In the genomic region with DNA sequence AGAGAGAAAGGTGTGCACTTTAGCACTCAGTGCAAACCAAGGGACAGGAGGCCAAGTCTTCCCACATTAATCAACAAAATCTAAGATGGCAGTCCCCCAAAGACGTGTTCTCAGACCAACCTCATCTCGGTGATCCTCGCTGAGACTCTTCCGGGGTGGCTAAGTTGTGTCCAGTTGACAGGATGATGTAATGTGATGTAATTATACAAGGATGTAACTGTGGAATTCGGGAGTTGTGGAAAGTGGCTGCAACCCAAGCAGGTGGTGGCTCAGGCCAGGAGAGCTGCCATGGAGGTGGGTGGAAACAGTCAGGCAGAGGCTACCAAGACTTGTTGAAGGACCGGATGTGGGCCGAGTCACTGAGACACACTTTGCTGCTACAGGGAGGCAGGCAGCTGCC, we compare ENCODE assay signal across 26 mouse cellular contexts. TPM values are rescaled to one million over a fixed set of nuclear protein-coding genes. Genes with fewer than 3 reads are reported as not detected.
DNase-seq lines count a peak whose midpoint lies in the region; ATAC-seq and TF ChIP-seq lines count a peak whose summit lies in the region.
"Had no signal": no experiment of that assay in that cellular context is flagged by ENCODE, and none has a peak within 500 bp of the region (broad histone marks: within the 10 kb centered on the region; RNA-seq: fewer than 3 reads in every experiment).

No protein-coding gene starts in this region.

- WGBS in liver, postnatal 0 days (ENCODE audit: insufficient replicate concordance), result 72% methylated on average over 7 of the region's 7 CpGs
- 71% methylated on average over 7 of the region's 7 CpGs for WGBS in liver, embryonic 11.5 days
- WGBS in intestine, postnatal 0 days, result 88% methylated on average over 7 of the region's 7 CpGs

- H3K9ac ChIP-seq in liver, postnatal 0 days (replicated peaks), result no peak overlapping the region
- H3K9ac ChIP-seq in liver, embryonic 11.5 days (ENCODE audit: low read depth, low read length), result no peak overlapping the region
- H3K9ac ChIP-seq in intestine, postnatal 0 days (ENCODE audit: low read depth, low read length), result no peak overlapping the region

- H3K4me1 ChIP-seq in liver, postnatal 0 days (ENCODE audit: insufficient read depth), result peaks cover 8% of the 10 kb centered on the region
- H3K4me1 ChIP-seq in liver, embryonic 11.5 days (replicated peaks; ENCODE audit: control insufficient read depth, insufficient read depth, low read length), result no peaks in the 10 kb centered on the region
- H3K4me1 ChIP-seq in intestine, postnatal 0 days (replicated peaks; ENCODE audit: control insufficient read depth, insufficient read depth, low read length), result peaks cover 17% of the 10 kb centered on the region; the same call in 1 of the 2 replicates

- no peak for TF ChIP-seq POLR2A in myocyte (IDR thresholded peaks at IDR 0.05; ENCODE audit: insufficient read length, low read depth)

- no peak overlapping the region for H3K27ac ChIP-seq in liver, postnatal 0 days (ENCODE audit: low read depth)
- H3K27ac ChIP-seq in liver, embryonic 11.5 days (ENCODE audit: low read depth, low read length), result no peak overlapping the region
- H3K27ac ChIP-seq in intestine, postnatal 0 days (ENCODE audit: low read depth, low read length), result no peak overlapping the region

- H3K36me3 ChIP-seq in liver, postnatal 0 days (replicated peaks; ENCODE audit: insufficient read depth, low read length), result no peaks in the 10 kb centered on the region
- H3K36me3 ChIP-seq in liver, embryonic 11.5 days (ENCODE audit: control insufficient read depth, insufficient read depth, low read length), result no peaks in the 10 kb centered on the region
- H3K36me3 ChIP-seq in myocyte (ENCODE audit: control insufficient read depth, insufficient read depth), result no peaks in the 10 kb centered on the region
- H3K36me3 ChIP-seq in intestine, postnatal 0 days (ENCODE audit: control insufficient read depth, insufficient read depth), result no peaks in the 10 kb centered on the region
- H3K36me3 ChIP-seq: G1E had no signal

- no peak for DNase-seq in liver, postnatal 0 days
- no peak for DNase-seq in liver, embryonic 11.5 days (ENCODE audit: low spot score)
- DNase-seq in 3134 (ENCODE audit: extremely low read depth, insufficient read length, low spot score) (peak; percentile 15), 3T3-L1 (ENCODE audit: low read depth, low spot score) (peak; percentile 14)
- DNase-seq in kidney, adult 9 months, result no peak
- DNase-seq in right cerebral cortex, adult 2 months (ENCODE audit: low spot score in 2 of 2), result no peak
- DNase-seq: adrenal gland, adult 2 months; adrenal gland, adult 8-10 months; adrenal gland, postnatal 10 days; adrenal gland, postnatal 14 days; adrenal gland, postnatal 25 days; adrenal gland, postnatal 36 days; B cell, adult 2 months; cerebellum, adult 11 months; cerebellum, adult 11-12 months; cerebellum, adult 18-20 months; cerebellum, adult 2 months had no signal

- H3K79me2 ChIP-seq in myocyte (ENCODE audit: control insufficient read depth, insufficient read depth), result no peaks in the 10 kb centered on the region

- H3ac ChIP-seq in myocyte (ENCODE audit: control insufficient read depth, insufficient read length), result no peak overlapping the region

- H3K4me2 ChIP-seq in liver, postnatal 0 days (ENCODE audit: low read depth, low read length), result no peak overlapping the region
- H3K4me2 ChIP-seq in liver, embryonic 11.5 days, result no peak overlapping the region
- peak overlapping the region; percentile 36 for H3K4me2 ChIP-seq in myocyte (ENCODE audit: low read depth)
- no peak overlapping the region for H3K4me2 ChIP-seq in intestine, postnatal 0 days (replicated peaks; ENCODE audit: low read depth)

- H3K4me3 ChIP-seq in liver, postnatal 0 days (ENCODE audit: low read depth, low read length), result no peak overlapping the region
- H3K4me3 ChIP-seq in liver, embryonic 11.5 days (ENCODE audit: low read depth, low read length), result no peak overlapping the region
- H3K4me3 ChIP-seq in myocyte, result no peak overlapping the region
- no peak overlapping the region for H3K4me3 ChIP-seq in intestine, postnatal 0 days (ENCODE audit: low read depth, low read length)

- TF ChIP-seq EP300 in liver, postnatal 0 days (IDR thresholded peaks at IDR 0.05; ENCODE audit: low read depth), result no peak

- ATAC-seq in liver, postnatal 0 days, result peak; percentile 55
- no peak for ATAC-seq in liver, embryonic 11.5 days (replicated peaks; ENCODE audit: low FRiP score)
- ATAC-seq in intestine, postnatal 0 days, result no peak
- ATAC-seq: activated CD4-positive, CD25-positive, alpha-beta regulatory T cell, adult 4 months; CD4-positive, CD25-positive, alpha-beta regulatory T cell, adult 4 months; Patski had no signal

- H3K27me3 ChIP-seq in liver, postnatal 0 days (ENCODE audit: insufficient read depth, low read length), result no peaks in the 10 kb centered on the region
- H3K27me3 ChIP-seq in liver, embryonic 11.5 days (replicated peaks; ENCODE audit: control insufficient read depth, insufficient read depth, low read length), result no peaks in the 10 kb centered on the region
- H3K27me3 ChIP-seq in myocyte (ENCODE audit: control insufficient read depth, insufficient read depth, insufficient read length), result no peaks in the 10 kb centered on the region
- H3K27me3 ChIP-seq in intestine, postnatal 0 days (replicated peaks; ENCODE audit: control insufficient read depth, insufficient read depth, low read length), result no peaks in the 10 kb centered on the region
- H3K27me3 ChIP-seq: CH12.LX had no signal

- no peak for TF ChIP-seq CTCF in liver, postnatal 0 days (IDR thresholded peaks at IDR 0.05; ENCODE audit: low read depth)
- TF ChIP-seq CTCF in intestine, postnatal 0 days (IDR thresholded peaks at IDR 0.05; ENCODE audit: low read depth), result no peak

- no peaks in the 10 kb centered on the region for H3K9me3 ChIP-seq in liver, postnatal 0 days (ENCODE audit: low read length)
- H3K9me3 ChIP-seq in liver, embryonic 11.5 days (ENCODE audit: control insufficient read depth, low read length), result no peaks in the 10 kb centered on the region
- no peaks in the 10 kb centered on the region for H3K9me3 ChIP-seq in intestine, postnatal 0 days (ENCODE audit: control insufficient read depth)

TF ChIP-seq in myocyte, 11 proteins besides CTCF, POLR2A, EP300 and RAD21:
- TF ChIP-seq REST (IDR thresholded peaks at IDR 0.05; ENCODE audit: insufficient read depth, insufficient read length), result no peak
- TF ChIP-seq CEBPB (IDR thresholded peaks at IDR 0.05; ENCODE audit: insufficient read depth, poor library complexity, severe bottlenecking), result peak; percentile 70; the same call in 1 of the 2 replicates
TF ChIP-seq in myocyte: peak in this region for 1.

RNA-seq across cellular contexts. Expression of a gene that starts 13.8 kb away (rescaled TPM):
- polyA plus RNA-seq in liver, postnatal 0 days (2015; fragmentation: Nextera tagmentation; extraction: Ambion mirVana), result 189 and 204 TPM in 2 replicates
- polyA plus RNA-seq in liver, embryonic 11.5 days (2014; fragmentation: Nextera tagmentation; extraction: Ambion mirVana), result 13.8 and 15.6 TPM in 2 replicates
- polyA plus RNA-seq in myocyte (2012; fragmentation: generic; extraction: Trizol), result not detected
- polyA plus RNA-seq in intestine, postnatal 0 days (2015; fragmentation: Nextera tagmentation; extraction: Ambion mirVana), result 66.3 and 69.9 TPM in 2 replicates
- polyA plus RNA-seq: activated CD4-positive, CD25-positive, alpha-beta regulatory T cell, adult 4 months; brain, embryonic 14.5 days; C2C12; G1E had no signal

RNA-seq across cellular contexts. Expression of a gene that starts 14.4 kb away (rescaled TPM):
- 12.6 and 12.8 TPM in 2 replicates for polyA plus RNA-seq in liver, postnatal 0 days (2015; fragmentation: Nextera tagmentation; extraction: Ambion mirVana)
- 1.0 and 1.7 TPM in 2 replicates for polyA plus RNA-seq in liver, embryonic 11.5 days (2014; fragmentation: Nextera tagmentation; extraction: Ambion mirVana)
- polyA plus RNA-seq in myocyte (2012; fragmentation: generic; extraction: Trizol), result 0.10 TPM
- 6.0 and 7.7 TPM in 2 replicates for polyA plus RNA-seq in intestine, postnatal 0 days (2015; fragmentation: Nextera tagmentation; extraction: Ambion mirVana)
- polyA plus RNA-seq: C2C12, G1E had no signal

Comparison
In these comparisons a context has a peak if more than half of its experiments do, and no peak if none do; other contexts are left out.
1. DNase-seq: peak in 3134 (single experiment) and 3T3-L1 (single experiment); none in liver, postnatal 0 days (single experiment), liver, embryonic 11.5 days (single experiment), kidney, adult 9 months (single experiment) and right cerebral cortex, adult 2 months (0 of 2).
2. RNA of a gene that starts 13.8 kb away (polyA plus RNA-seq): 189 to 204 TPM in liver, postnatal 0 days, 66.3 to 69.9 TPM in intestine, postnatal 0 days and 13.8 to 15.6 TPM in liver, embryonic 11.5 days; not detected in myocyte (single experiment); every median in the first group is over 10 times any median in the second.